Mouse (Mus musculus): ENCODE measurements around the gene Otub2. TPM values are rescaled to one million over a fixed set of nuclear protein-coding genes. Genes with fewer than 3 reads are reported as not detected.
A peak's percentile ranks its signal among the peaks of the same experiment; 100 is the strongest.

Gene Otub2
- polyA plus RNA-seq, 1 experiment = 28.2 TPM

- Histone ChIP-seq H3K4me1 (ENCODE audit: control insufficient read depth, insufficient read depth, low read length) (peaks cover 5% of the 10 kb centered on the region), H3K27ac (ENCODE audit: insufficient read depth, low read length) (0 out of 2 replicates have a peak overlapping the region, but pooled peaks have one; percentile 0), H3K4me3 (ENCODE audit: insufficient read depth, low read length) (no peak overlapping the region)
- TF ChIP-seq POLR2A (IDR thresholded peaks at IDR 0.05; ENCODE audit: extremely low read depth, insufficient read depth, low read length) = no peak; the same call in 1 of the 2 replicates
- TF ChIP-seq CTCF (IDR thresholded peaks at IDR 0.05; ENCODE audit: extremely low read depth, insufficient read depth, low read length) = no peak
Measured at GRCm38 (mm10) chr12:103391098-103391497, 2.6 kb downstream of the Otub2 start.

- no peak overlapping the region for H3K27ac ChIP-seq (ENCODE audit: insufficient read depth, low read length)
Measured at GRCm38 (mm10) chr12:103393528-103393927, 5.0 kb downstream of the Otub2 start.

DNA sequence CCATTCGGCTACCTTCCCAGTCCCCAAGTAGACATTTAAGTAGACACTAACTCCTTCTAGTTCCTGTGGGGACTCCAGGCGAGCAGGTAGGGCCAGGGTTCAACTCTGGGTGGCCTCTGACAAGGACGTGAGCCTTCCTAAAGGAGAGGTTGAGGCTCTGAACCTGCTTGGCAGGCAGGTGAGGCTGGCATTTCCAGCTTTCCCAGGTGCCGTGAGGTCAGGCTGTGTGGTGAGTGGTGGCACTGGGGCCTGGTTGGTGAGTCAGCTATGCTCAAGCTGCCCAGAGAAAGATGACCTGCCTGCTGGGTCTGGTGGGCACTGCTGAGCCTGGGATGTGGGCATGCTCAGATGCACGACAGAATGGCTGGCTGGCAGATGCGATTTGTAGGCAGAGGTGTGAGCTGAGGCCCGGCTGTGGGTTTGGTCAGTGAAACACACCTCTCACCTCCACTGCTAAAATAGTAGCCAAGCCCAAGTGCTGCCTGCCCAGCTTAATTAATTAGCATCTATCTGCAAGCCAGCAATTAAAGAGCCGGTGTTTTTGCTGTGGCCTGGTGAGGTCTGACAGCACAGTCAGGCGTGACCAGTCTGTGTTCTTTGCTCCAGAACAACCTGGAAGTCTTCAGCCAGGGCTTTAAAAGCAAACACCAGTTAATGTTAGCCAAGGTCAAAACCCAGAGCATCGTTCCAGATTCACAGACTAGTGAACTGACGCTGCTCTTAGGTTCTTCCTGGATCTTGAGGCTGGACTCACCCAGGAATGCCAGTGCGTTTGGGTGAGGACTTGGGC is 7.2 kb downstream of the Otub2 start:
- H3K4me3 ChIP-seq (ENCODE audit: insufficient read depth, low read length) = no peak overlapping the region
- no peak overlapping the region for H3K27ac ChIP-seq (ENCODE audit: insufficient read depth, low read length)
- TF ChIP-seq CTCF (IDR thresholded peaks at IDR 0.05; ENCODE audit: extremely low read depth, insufficient read depth, low read length) = no peak
- no peak for TF ChIP-seq POLR2A (IDR thresholded peaks at IDR 0.05; ENCODE audit: extremely low read depth, insufficient read depth, low read length)
- H3K4me1 ChIP-seq (ENCODE audit: control insufficient read depth, insufficient read depth, low read length) = peaks cover 3% of the 10 kb centered on the region

More at GRCm38 (mm10) chr12:103393528-103393927, 5.0 kb downstream of the Otub2 start:
- H3K4me3 ChIP-seq (ENCODE audit: insufficient read depth, low read length) = no peak overlapping the region
- TF ChIP-seq POLR2A (IDR thresholded peaks at IDR 0.05; ENCODE audit: extremely low read depth, insufficient read depth, low read length) = no peak
- no peak for TF ChIP-seq CTCF (IDR thresholded peaks at IDR 0.05; ENCODE audit: extremely low read depth, insufficient read depth, low read length)
- peaks cover 5% of the 10 kb centered on the region for H3K4me1 ChIP-seq (ENCODE audit: control insufficient read depth, insufficient read depth, low read length)

DNA sequence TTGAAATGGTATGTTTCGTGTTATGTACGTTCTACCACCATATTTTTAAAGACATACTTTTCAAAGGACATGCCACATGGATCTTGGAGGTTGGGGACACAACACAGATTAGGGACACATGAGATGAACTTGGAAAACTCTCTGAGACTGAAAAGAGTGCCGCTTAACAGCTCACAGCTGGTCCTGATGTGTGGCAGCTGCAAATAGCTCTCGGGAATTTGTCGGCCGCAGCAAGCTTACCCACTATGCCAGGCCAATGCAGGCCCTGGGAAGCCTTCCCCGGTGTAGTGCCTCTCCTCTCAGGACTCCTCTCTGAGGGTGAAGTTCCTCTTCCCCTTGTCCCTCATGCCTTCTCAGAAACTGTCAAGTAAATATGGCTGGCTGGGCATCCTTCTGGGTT is 8.3 kb downstream of the Otub2 start:
- Histone ChIP-seq H3K27ac (ENCODE audit: insufficient read depth, low read length) (no peak overlapping the region), H3K4me3 (ENCODE audit: insufficient read depth, low read length) (no peak overlapping the region), H3K4me1 (ENCODE audit: control insufficient read depth, insufficient read depth, low read length) (peaks cover 3% of the 10 kb centered on the region)
- TF ChIP-seq CTCF (IDR thresholded peaks at IDR 0.05; ENCODE audit: extremely low read depth, insufficient read depth, low read length) (no peak), POLR2A (IDR thresholded peaks at IDR 0.05; ENCODE audit: extremely low read depth, insufficient read depth, low read length) (no peak)

GRCm38 (mm10) chr12:103404131-103404530 is 15.6 kb downstream of the Otub2 start:
- TF ChIP-seq POLR2A (IDR thresholded peaks at IDR 0.05; ENCODE audit: extremely low read depth, insufficient read depth, low read length) (no peak), CTCF (IDR thresholded peaks at IDR 0.05; ENCODE audit: extremely low read depth, insufficient read depth, low read length) (no peak)
- Histone ChIP-seq H3K4me3 (ENCODE audit: insufficient read depth, low read length) (no peak overlapping the region), H3K4me1 (ENCODE audit: control insufficient read depth, insufficient read depth, low read length) (peaks cover 2% of the 10 kb centered on the region; the same call in 1 of the 2 replicates), H3K27ac (ENCODE audit: insufficient read depth, low read length) (no peak overlapping the region)

DNA sequence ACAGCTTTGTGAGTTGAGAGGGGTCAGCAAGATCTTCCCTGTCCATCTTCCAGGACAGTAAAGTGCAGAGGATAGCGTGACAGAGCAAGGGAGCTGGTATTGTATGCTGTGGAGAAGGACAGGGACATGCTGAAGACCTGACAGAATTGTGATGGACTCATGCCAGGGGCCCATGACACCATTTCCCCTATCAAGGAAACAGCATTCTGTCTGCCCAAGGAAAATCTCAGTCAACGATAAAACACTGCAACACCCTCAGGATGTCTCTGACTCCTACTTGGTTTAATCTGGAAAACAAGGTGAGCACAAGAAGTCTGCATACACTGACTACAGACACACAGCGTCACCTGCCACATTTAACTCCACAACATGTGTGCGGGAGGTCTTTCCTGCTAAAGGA is 19.2 kb downstream of the Otub2 start, which contains the start of gene 9330161L09Rik:
Gene 9330161L09Rik (minus strand): TSS at position 101 of the 400 bp plus-strand sequence.
- H3K4me1 ChIP-seq (ENCODE audit: control insufficient read depth, insufficient read depth, low read length) = peaks cover 2% of the 10 kb centered on the region; the same call in 1 of the 2 replicates
- H3K27ac ChIP-seq (ENCODE audit: insufficient read depth, low read length) = no peak within 1 kb of the TSS
- no peak for TF ChIP-seq CTCF (IDR thresholded peaks at IDR 0.05; ENCODE audit: extremely low read depth, insufficient read depth, low read length)
- no peak for TF ChIP-seq POLR2A (IDR thresholded peaks at IDR 0.05; ENCODE audit: extremely low read depth, insufficient read depth, low read length)
- no peak within 1 kb of the TSS for H3K4me3 ChIP-seq (ENCODE audit: insufficient read depth, low read length)

DNA sequence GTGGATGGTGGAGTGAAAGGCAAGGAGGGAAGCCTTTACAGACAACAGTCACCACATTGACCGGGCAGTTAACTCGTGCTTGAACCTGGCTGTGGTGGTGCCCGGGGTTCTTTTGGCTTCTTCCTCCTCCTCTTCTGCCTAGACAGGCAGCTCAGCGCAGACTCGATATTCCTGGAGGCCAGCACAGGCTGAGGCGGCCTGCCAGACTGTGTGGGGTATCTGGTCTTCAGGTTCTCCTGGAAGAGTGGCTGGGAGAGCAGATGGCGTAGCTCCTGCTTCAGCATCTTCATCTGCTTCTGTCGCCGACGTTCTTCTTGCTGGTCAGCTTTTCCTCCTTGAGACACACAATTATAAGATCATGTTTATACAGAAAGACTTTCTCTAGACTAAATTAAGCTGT is 19.7 kb downstream of the Otub2 start:
- Histone ChIP-seq H3K4me3 (ENCODE audit: insufficient read depth, low read length) (no peak overlapping the region), H3K4me1 (ENCODE audit: control insufficient read depth, insufficient read depth, low read length) (peaks cover 2% of the 10 kb centered on the region; the same call in 1 of the 2 replicates), H3K27ac (ENCODE audit: insufficient read depth, low read length) (no peak overlapping the region)
- TF ChIP-seq POLR2A (IDR thresholded peaks at IDR 0.05; ENCODE audit: extremely low read depth, insufficient read depth, low read length) (no peak), CTCF (IDR thresholded peaks at IDR 0.05; ENCODE audit: extremely low read depth, insufficient read depth, low read length) (no peak)

GRCm38 (mm10) chr12:103425016-103425728 is 36.7 kb downstream of the Otub2 start:
- peaks cover 10% of the 10 kb centered on the region for H3K4me1 ChIP-seq (ENCODE audit: control insufficient read depth, insufficient read depth, low read length)
- H3K4me3 ChIP-seq (ENCODE audit: insufficient read depth, low read length) = peak overlapping the region; percentile 84
- peak overlapping the region; percentile 43 for H3K27ac ChIP-seq (ENCODE audit: insufficient read depth, low read length)
- TF ChIP-seq POLR2A (IDR thresholded peaks at IDR 0.05; ENCODE audit: extremely low read depth, insufficient read depth, low read length) = no peak
- TF ChIP-seq CTCF (IDR thresholded peaks at IDR 0.05; ENCODE audit: extremely low read depth, insufficient read depth, low read length) = no peak

- Histone ChIP-seq H3K27ac (ENCODE audit: insufficient read depth, low read length) (peak within 1 kb of the TSS; percentile 43), H3K4me3 (ENCODE audit: insufficient read depth, low read length) (peak within 1 kb of the TSS; percentile 84), H3K4me1 (ENCODE audit: control insufficient read depth, insufficient read depth, low read length) (peaks cover 10% of the 10 kb centered on the region)
- TF ChIP-seq POLR2A (IDR thresholded peaks at IDR 0.05; ENCODE audit: extremely low read depth, insufficient read depth, low read length) (peak; percentile 76), CTCF (IDR thresholded peaks at IDR 0.05; ENCODE audit: extremely low read depth, insufficient read depth, low read length) (peak; percentile 87)
Measured at GRCm38 (mm10) chr12:103425729-103426470, 37.4 kb downstream of the Otub2 start, which contains the start of gene Ddx24. Gene Ddx24, minus strand, starts transcription at chr12:103425830.
